Mouse (Mus musculus) E14TG2a.4 (cell line): ENCODE results near the gene Ulk1.

ENCODE experiments used
- CTCF ChIP-seq: conservative IDR thresholded peaks from 2 replicates; pipeline ENCODE4 v1.5.1; 2014; ENCODE audit warnings: low read length
- NANOG ChIP-seq: IDR thresholded peaks from 2 replicates; pipeline ENCODE4 v1.6.1; 2014; ENCODE audit warnings: borderline replicate concordance, low read length, mixed read lengths
- POU5F1 ChIP-seq: IDR thresholded peaks from 2 replicates; pipeline ENCODE4 v1.6.1; 2014; ENCODE audit warnings: low read length, borderline replicate concordance

DNA sequence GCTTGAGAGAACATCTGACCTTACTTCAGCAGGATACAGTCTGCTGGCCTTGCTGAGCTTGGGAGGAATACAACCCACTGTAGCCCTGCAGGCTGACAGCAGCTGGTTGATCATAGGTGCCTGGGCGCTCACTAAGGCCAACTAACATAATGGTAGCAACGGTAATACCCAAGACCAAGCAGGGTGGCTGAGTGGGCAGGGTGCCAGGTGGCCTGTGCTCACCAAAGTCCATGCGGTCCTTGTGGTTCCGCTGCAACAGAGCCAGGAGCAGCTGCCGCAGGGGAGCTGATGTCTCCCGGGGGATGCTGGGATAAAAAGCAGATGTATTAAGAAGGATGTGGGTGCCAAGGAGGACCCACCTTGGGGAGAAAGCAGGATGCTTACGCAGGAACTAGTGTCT is 15.5 kb downstream of the Ulk1 start:
- no peak for TF ChIP-seq CTCF
- no peak for TF ChIP-seq POU5F1
- TF ChIP-seq NANOG, result no peak
